Mouse (Mus musculus): ENCODE measurements at regions not wholly inside any gene's neighbourhood (a gene's known extent, or its start where the extent isn't known, plus 50 kb on each side); places are given as distances from the start of the nearest gene placed in this dataset.

DNA sequence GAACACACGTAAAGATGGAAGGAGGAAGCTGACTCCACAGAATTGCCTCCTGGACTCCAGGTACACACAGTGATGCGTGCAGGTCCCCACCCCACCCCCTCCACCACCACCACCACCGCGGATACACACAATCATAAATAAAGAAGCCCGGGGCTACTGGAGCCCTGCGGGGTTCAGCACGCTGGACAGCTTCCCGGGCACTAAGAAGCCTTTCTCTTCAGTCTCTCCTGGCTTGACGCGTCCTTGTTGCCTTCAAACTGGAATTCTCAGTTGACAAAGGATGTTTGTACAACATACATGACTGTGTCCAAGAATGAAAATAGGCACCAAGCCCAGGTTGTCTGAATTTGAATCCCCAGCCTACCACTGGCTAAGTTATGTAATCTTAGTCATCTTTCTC lies 180.2 kb downstream of the Ptpru start:
- 29% methylated on average over 10 of the region's 10 CpGs for WGBS
- H3K27me3 ChIP-seq (replicated peaks; ENCODE audit: low read depth, poor library complexity, severe bottlenecking): no peaks in the 10 kb centered on the region
- peak; percentile 63 for DNase-seq (ENCODE audit: low spot score)
- H3K27ac ChIP-seq (replicated peaks): no peak overlapping the region
- no peak overlapping the region for H3K4me3 ChIP-seq
- H3K9me3 ChIP-seq: no peaks in the 10 kb centered on the region
- H3K36me3 ChIP-seq (replicated peaks): no peaks in the 10 kb centered on the region
- H3K4me1 ChIP-seq: peaks cover 5% of the 10 kb centered on the region; the same call in 1 of the 2 replicates

GRCm38 (mm10) chr4:131660931-131661330 lies 177.2 kb downstream of the Ptpru start:
- H3K27me3 ChIP-seq (replicated peaks; ENCODE audit: low read depth, poor library complexity, severe bottlenecking): no peaks in the 10 kb centered on the region
- no peaks in the 10 kb centered on the region for H3K36me3 ChIP-seq (replicated peaks)
- H3K9me3 ChIP-seq: no peaks in the 10 kb centered on the region
- WGBS: 86% methylated on average over 2 of the region's 2 CpGs
- peaks cover 5% of the 10 kb centered on the region; the same call in 1 of the 2 replicates for H3K4me1 ChIP-seq
- no peak overlapping the region for H3K4me3 ChIP-seq
- no peak for DNase-seq (ENCODE audit: low spot score)
- no peak overlapping the region for H3K27ac ChIP-seq (replicated peaks)

DNA sequence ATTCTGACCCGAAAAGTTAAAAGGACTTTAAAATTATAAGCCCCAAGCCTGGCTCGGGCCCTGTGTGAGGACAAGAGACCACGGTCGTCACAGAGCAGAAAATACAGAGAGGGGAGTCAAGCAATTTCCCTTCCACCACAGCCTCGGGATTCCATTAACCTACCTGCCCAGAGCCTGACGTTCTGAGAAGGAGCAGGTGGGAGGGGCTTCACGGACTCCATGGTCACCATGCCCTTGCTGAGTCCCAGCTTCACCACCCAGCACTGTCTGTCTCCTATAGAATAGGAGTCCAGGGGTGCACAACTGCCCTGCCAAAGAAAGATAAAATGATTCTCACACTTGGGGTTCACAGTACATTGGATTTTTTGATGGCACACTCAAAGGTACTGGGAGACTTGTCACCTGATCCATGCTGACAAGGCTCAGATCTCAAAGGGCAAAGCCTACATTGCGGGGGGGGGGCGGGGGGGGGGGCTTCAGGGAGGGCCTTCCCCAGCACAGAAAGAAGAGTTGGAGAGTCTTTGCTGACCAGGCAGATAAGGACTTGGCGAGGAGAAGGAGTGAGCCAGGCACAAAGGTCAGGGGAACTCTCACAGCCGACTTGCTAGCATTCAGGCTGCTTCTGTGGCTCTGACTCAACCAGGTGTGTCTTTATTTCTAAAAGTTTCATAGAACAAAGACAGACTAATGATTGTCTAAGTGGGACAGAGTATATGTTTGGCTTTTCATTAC lies 166.1 kb downstream of the Ptpru start:
- no peaks in the 10 kb centered on the region for H3K27me3 ChIP-seq (replicated peaks; ENCODE audit: low read depth, poor library complexity, severe bottlenecking)
- no peak for DNase-seq (ENCODE audit: low spot score)
- H3K36me3 ChIP-seq (replicated peaks): no peaks in the 10 kb centered on the region
- H3K4me3 ChIP-seq: no peak overlapping the region
- no peaks in the 10 kb centered on the region for H3K9me3 ChIP-seq
- H3K27ac ChIP-seq (replicated peaks): no peak overlapping the region
- 56% methylated on average over 11 of the region's 11 CpGs for WGBS
- H3K4me1 ChIP-seq: 0 out of 2 replicates have a peak, but pooled peaks cover 4% of the 10 kb centered on the region

DNA sequence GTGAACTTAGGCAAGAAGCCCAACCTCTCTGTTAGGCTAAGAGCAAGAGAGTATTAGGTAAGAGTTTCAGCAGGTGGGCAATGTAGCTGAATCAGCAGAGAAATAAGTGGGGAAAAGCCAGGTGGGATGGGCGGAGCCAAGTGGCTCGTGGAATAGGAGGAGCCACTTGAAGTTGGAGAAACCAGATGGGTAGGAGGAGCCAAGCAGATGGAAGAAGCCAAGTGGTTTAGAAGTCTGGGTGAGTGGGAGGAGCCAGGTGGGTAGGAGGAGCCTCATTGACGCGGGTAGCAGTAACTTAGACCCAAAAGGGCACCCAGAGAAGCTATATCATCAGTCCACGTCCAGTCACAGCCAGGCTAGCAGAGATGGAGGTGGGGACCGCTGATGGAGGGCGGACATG lies 160.1 kb downstream of the Ptpru start:
- no peak overlapping the region for H3K4me3 ChIP-seq
- H3K27me3 ChIP-seq (replicated peaks; ENCODE audit: low read depth, poor library complexity, severe bottlenecking): no peaks in the 10 kb centered on the region
- H3K27ac ChIP-seq (replicated peaks): no peak overlapping the region
- 87% methylated on average over 7 of the region's 7 CpGs for WGBS
- DNase-seq (ENCODE audit: low spot score): no peak
- H3K36me3 ChIP-seq (replicated peaks): no peaks in the 10 kb centered on the region
- 0 out of 2 replicates have a peak, but pooled peaks cover 4% of the 10 kb centered on the region for H3K4me1 ChIP-seq
- no peaks in the 10 kb centered on the region for H3K9me3 ChIP-seq

DNA sequence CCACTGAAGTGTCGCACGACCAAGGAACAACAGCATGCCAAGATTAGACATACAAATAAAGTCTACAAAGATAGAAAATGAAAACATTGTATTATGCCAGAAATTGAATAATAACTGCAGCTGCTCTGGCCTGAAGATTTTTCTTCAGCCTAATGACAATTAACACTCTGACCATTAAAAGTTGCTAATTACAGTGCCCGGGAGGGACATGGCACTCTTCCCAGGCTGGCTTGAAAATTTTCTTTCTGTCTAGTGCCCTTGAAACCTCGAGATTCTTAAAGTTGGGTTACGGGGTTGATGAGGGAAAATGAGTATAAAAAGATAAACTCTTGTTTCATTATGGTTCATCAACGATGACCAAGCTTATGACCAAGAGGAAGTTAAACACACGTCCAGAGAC lies 154.9 kb downstream of the Ptpru start:
- 85% methylated on average over 7 of the region's 7 CpGs for WGBS
- no peak overlapping the region for H3K4me3 ChIP-seq
- no peaks in the 10 kb centered on the region for H3K36me3 ChIP-seq (replicated peaks)
- no peaks in the 10 kb centered on the region for H3K4me1 ChIP-seq
- no peaks in the 10 kb centered on the region for H3K27me3 ChIP-seq (replicated peaks; ENCODE audit: low read depth, poor library complexity, severe bottlenecking)
- no peaks in the 10 kb centered on the region for H3K9me3 ChIP-seq
- DNase-seq (ENCODE audit: low spot score): no peak
- H3K27ac ChIP-seq (replicated peaks): no peak overlapping the region

DNA sequence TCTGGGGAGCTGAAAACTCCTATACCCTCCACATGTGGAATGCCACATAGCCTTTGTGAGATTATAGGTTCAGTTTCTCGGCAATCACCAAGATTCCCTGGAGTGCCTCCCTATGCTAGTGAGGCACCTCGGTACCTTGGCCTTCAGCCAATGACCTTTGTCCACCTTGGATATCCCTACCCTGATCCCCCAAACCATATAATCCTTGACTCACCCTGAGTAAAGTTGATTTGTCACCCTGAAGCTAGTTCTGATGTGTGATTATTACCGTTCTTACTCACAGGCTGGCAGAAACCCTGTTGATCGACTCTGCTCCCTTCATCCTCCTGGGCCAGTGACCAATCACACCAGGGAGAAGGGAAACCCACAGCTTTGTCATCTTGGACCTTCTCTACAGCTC lies 152.5 kb downstream of the Ptpru start:
- Histone ChIP-seq H3K9me3 (no peaks in the 10 kb centered on the region), H3K4me3 (no peak overlapping the region), H3K36me3 (replicated peaks) (no peaks in the 10 kb centered on the region), H3K27me3 (replicated peaks; ENCODE audit: low read depth, poor library complexity, severe bottlenecking) (no peaks in the 10 kb centered on the region), H3K27ac (replicated peaks) (no peak overlapping the region), H3K4me1 (no peaks in the 10 kb centered on the region)
- DNase-seq (ENCODE audit: low spot score): no peak
- 93% methylated on average over 4 of the region's 4 CpGs for WGBS

GRCm38 (mm10) chr4:131694232-131694631 lies 143.9 kb downstream of the Ptpru start:
- H3K27ac ChIP-seq (replicated peaks): no peak overlapping the region
- H3K9me3 ChIP-seq: no peaks in the 10 kb centered on the region
- WGBS: 12% methylated on average over 5 of the region's 5 CpGs
- no peak overlapping the region for H3K4me3 ChIP-seq
- no peaks in the 10 kb centered on the region for H3K36me3 ChIP-seq (replicated peaks)
- H3K27me3 ChIP-seq (replicated peaks; ENCODE audit: low read depth, poor library complexity, severe bottlenecking): no peaks in the 10 kb centered on the region
- peaks cover 8% of the 10 kb centered on the region for H3K4me1 ChIP-seq
- peak; percentile 68 for DNase-seq (ENCODE audit: low spot score)

GRCm38 (mm10) chr4:131695941-131696912 lies 141.9 kb downstream of the Ptpru start:
- Histone ChIP-seq H3K4me1 (peaks cover 8% of the 10 kb centered on the region), H3K27ac (replicated peaks) (no peak overlapping the region), H3K4me3 (no peak overlapping the region), H3K9me3 (no peaks in the 10 kb centered on the region), H3K36me3 (replicated peaks) (no peaks in the 10 kb centered on the region), H3K27me3 (replicated peaks; ENCODE audit: low read depth, poor library complexity, severe bottlenecking) (no peaks in the 10 kb centered on the region)
- DNase-seq (ENCODE audit: low spot score): no peak
- 77% methylated on average over 26 of the region's 26 CpGs for WGBS
